Mouse (Mus musculus): ENCODE measurements around the gene Tlr5.

DNA sequence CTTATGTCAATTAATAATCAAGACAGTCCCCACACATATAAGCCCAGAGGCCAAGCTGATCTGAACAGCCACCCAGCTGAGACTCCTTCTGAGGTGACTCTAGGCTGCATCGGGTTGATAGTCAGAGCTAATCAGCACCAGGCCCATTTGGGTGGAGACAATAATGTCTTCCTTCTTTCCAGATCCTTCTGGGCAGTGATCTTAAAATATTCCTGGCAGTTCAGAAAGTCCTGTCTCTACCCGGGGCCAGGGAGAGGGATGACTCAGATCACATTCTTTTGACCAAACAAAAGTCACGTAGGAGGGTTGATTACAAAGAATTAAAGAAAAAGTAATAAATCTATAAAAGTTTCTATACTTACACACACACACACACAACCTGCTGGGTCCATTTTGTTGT is 10.7 kb upstream of the Tlr5 start:
- TF ChIP-seq CTCF (conservative IDR thresholded peaks at IDR 0.05; ENCODE audit: low read length) (no peak), POU5F1 (IDR thresholded peaks at IDR 0.05; ENCODE audit: borderline replicate concordance, low read length) (no peak)
